Mouse (Mus musculus): Measurements from ENCODE around the gene Stag2.

The Stag2 gene

DNA sequence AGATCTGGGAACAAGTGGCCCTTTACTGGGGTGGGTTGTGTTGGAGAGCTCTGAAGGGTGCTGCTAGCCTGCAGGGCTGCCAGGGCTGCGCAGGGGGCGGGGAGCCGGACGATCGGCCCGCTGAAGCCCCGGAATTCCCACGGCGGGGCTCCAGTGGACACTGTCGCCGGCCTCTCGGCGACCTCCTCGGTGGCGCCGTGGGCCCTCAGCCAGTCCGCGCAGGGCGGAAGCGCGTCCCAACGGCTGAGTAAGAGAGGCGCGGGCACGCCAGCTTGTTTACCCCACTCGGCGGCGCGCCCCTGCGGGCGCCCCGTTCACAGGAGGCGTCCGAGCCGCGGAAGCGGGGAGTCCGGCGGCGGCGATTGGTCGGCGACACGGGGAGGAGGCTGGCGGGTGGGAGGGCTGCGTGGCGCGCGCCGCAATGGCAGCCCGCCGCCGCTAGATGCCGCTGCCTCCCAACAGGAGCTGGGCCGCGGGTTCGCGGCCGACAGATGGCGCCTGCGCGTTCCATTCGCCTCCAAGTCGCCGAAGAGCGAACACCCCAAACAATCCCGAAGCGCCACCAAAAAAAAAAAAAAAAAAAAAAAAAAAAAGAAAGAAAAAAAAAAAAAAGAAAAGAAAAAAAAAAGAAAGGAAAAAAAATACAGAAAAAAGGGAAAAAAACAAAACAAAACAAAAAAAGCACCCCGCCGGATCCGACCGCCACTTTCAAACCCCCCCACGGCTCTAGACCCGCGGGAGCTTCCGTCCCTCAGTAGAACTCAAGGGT lies at the start of gene Stag2:
TSS of gene Stag2 (plus strand) at position 530 of the 769 bp plus-strand sequence.
- DNase-seq (ENCODE audit: low spot score in 2 of 2) = peak; percentile 55 to 59

DNA sequence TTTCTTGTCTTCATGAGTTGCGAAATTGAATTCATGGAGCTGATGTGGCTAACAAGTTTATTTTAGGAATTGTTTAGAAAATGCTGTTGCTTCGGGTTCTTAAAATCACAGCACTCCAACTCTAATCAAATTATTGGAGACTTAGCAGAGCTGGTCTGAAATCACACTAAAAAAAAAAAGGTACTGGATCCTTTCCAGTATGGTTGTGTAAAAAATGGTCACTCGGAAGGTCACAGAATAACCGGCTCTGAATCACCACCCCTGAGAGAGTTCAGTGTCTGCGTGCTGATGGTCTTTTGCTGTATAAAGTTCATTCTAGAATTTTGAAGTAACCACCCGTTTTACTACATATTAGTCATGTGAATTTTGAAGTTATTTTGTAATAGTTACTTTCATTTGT lies 42.0 kb upstream of the Stag2 start:
- no peak for DNase-seq (ENCODE audit: low spot score in 2 of 2)

DNA sequence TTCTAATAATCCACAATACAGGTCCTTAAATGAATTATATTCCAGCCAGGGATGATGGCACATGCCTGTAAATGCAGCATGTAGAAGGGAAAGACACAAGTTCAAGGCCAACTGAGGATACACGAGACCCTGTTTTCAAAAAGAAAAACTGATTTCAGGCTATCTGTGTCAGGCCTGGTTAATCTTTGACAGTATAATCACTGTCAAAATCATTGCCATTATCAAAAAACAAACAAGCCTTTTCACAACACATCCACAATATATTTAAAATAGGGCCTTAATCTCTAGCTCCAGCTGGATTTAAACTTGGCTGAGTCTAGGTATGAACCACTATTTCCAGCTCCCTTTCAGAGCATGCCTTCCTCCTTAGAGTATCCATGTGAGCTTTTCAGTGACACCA lies 38.5 kb upstream of the Stag2 start:
- no peak for DNase-seq (ENCODE audit: low spot score in 2 of 2)

DNA sequence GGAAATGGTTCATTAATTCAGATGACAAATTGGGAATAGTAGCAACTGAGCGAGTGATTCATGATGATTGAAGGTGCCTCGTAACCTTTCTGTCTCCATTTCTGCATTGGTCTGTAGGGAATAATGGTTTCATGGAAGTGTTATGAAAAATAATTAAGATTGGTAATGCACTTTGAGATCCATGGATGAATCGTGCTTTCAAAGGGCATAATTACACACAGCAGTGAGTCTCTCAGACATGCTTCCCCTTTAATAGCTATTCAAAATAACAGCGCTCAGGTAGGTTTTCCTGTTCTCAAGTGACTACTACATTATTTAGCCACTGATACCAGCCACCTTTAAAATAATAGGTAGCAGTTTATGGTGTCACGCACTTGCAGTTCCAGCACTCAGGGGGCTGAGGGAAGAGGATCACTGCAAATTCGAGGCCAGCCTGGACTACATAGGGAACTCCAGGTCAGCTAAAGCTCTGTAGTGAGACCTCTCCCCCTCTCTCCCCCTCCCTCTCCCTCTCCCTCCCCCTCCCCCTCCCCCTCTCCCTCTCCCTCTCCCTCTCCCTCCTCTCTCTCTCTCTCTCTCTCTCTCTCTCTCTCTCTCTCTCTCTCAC lies 29.6 kb upstream of the Stag2 start:
- no peak for DNase-seq (ENCODE audit: low spot score in 2 of 2)

DNA sequence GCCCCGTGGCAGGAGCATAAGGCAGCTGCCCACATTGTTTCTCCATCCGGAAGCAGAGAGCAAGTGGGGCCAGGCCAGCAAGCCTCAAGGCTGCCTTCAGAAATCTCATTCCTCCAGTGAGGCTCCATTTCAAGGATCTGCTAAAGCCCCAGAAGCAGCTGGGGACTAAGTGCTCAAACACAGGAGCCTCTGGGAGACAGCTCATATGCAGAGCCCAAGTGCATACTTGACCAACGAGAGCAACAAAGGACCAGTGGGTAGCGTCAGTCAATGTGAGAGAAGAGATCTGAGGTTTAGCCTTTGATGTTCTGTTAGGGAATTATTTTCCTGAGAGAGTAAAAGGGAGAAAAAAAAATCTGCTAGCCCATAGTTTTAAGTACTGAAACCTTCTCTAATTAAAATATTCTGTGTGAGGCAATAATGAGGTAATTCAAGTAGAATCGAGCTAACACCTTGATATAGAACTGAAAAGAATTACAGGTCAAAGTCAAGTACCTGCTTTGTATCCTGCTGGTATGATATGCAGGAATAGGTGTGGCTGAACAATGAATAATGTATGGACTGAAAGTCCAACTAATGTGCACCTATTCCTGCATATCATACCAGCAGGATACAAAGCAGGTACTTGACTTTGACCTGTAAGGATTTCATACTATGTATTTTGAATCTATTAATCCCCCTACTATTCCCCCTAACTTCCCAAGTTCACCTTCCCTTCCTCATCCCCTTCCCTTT lies 24.0 kb upstream of the Stag2 start:
- no peak for DNase-seq (ENCODE audit: low spot score in 2 of 2)

DNA sequence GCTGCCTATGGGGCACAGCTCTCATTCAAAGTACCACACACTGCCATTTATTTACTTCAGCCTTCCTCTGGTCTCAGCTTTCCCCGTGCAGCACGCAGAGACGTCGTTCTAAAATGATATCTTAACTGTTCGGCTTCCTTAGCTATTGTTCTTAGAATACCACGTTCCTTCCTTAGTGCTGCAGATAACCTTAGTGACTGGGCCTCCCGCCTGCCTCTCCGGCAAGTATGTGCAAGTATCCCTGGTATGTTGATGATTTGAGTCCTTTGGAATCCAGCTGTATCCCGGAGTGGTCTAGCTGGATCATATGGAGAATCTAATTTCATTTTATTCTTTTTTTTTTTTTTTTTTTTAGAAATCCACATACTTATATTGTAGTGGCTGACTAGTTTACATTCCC lies 9.2 kb upstream of the Stag2 start:
- no peak for DNase-seq (ENCODE audit: low spot score in 2 of 2)

DNA sequence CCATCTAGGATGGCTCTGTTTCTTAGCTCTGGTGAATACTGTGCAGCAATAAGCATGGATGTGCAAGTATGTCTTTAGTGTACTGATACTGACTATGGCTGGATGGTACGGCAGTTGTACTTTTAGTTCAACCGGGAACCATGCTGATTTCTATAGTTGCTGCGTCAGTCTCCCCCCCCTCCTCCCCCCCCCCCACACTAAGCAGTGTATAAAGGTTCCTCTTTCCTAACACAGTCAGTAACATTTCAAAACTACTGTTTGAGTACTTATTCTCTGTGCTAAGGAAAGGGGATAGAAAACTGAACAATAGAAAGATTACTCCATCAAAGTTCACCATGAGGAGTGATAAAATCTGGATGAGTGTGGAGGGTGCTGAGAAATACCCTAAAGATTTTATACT lies 6.5 kb upstream of the Stag2 start:
- no peak for DNase-seq (ENCODE audit: low spot score in 2 of 2)

DNA sequence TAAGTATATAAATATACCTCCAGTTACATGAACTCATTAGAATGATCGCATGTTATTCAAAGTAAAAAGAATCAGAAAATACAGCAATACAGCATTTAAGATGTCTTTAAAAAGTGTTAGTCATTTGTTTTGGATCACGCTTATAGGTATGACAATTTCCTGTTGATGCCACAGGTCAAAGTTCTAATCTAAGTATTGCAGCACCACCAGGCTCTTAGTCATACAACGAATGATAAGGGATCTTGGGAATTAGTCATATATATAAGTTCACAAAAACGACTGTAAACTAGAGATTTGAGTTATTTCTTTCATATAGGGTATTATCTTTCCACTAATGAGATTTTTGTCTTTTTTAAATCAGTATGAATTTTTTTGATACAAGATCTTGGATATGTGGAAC lies 5.1 kb upstream of the Stag2 start:
- DNase-seq (ENCODE audit: low spot score in 2 of 2) = no peak

DNA sequence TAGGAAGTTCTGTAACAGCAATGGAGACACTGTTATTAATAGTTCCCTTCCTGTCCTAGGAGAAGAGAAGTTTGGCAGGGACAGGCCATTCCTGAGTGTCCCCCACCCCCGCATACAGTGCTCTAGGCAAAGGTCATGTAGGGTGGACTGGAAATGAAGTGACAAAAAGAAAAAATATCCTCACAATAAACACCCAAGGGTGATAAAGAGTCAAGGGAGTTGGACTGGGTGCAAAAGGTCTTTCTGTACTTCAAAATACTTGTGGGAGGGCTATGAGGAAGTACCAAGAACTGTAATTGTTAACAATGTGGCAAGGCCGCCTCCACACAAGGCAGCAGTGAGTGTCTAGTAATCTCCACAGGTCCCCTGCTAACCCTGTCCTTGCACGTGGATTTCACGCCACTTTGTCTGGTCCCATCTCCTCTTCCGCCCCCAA lies 1.1 kb upstream of the Stag2 start:
- no peak for DNase-seq (ENCODE audit: low spot score in 2 of 2)

DNA sequence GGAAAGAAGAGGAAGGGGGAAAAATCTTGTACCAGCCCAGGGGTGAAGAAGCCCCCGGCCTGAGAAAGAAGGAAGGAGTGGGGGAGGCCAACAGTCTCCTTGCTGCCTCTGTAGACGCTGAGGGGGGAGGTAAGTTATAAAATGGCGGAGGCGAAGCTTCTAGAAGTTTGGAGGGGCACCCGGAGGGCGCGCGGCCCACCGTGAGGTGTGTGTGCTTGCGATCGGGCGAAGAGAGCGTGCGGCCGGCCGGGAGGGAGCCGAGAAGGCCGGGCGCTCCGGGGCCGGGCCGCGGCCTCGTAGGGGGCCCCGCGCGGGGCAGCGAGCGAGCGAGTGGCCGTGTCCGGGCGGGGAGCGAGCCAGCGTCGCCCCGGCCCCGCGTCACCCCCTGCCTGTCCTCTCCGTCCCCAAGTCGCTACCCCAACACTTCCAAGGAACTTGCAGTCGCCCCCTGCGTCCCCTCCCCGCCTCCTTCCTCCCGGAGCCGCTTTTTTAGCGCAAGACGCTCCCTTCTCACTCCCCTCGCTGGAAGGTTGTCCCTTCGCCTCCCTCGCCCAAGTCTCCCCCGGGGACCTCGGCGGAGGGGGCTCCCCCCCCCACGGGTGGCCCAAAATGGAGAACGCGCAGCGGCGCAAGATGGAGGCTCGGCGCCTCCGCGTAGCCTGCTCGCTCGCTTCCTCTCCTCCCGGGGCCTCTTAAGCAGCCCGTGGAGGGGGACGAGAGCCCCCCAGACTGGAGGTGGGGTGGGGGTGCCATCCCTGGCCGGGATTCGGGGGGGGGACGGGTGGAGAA lies 634 bp downstream of the Stag2 start:
- DNase-seq (ENCODE audit: low spot score in 2 of 2) = peak; percentile 3 to 12

DNA sequence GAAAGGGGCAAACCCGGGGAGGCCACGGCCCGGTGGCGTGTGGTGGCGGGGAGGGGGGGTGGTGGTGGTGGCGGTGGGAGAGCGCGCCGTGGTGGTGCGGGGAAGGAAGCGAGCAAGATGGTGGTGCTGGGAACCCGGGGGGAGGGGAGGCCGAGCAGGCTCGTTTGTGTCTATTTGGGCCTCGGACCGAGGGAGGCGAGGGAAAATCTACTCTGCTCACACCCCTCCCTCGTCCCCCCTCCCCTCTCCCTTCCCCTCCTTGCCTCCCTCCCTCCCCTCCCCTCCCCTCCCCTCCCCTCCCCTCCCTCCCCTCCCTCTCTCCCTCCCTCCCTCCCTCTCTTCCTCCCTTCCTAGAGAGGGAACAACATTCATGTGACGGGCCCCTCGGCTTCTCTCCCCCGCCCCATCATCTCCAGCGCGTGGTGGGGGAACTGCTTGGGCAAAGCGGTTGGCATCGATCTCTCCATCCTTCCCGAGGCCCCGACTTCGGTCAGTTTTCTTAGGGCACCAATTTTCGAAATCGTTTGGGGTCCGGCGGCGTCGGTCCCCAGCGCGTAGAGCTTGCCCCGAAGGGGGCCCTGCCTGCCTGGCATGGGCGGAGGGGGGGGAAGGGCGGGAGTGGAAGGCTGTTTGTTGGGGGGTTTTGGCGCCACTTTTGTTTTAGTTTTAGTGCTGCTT lies 1.4 kb downstream of the Stag2 start:
- peak; percentile 46 to 57 for DNase-seq (ENCODE audit: low spot score in 2 of 2)

DNA sequence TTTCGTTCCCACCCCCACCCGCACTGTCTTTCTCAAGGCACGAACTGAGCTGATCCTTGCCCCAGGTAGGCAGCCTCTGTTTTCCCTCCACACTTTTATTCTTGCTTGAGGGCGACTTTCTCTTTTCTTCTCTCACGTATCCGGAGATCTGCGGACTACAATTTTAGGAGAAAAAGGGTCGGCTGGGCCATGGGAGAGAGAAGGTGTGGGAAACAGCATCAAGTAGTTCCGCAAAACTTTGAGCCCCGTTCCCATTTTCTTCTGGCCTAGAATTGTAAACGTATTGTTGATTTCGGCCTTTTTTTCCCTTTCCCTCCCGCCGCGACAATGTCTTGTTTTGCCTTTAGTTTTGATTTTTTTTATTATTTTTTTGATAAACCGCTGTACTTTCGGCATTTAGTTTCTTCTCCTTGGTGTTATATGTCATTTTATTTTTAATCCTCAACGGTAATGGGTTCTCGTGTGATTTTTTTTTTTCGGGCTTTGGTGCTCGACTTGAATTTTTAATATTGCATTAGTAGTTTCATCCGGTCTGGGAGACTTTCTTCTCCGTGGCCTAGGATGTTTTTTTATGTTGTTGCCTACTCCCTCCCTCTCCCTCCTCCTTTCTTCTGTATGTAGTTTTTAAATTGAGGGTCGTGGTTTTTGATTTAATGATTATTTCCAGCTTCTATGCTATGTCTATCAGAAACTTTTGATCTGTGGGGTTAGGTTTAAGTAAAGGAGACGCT lies 2.1 kb downstream of the Stag2 start:
- DNase-seq (ENCODE audit: low spot score in 2 of 2) = peak in 1 of 2 experiments; percentile 3

DNA sequence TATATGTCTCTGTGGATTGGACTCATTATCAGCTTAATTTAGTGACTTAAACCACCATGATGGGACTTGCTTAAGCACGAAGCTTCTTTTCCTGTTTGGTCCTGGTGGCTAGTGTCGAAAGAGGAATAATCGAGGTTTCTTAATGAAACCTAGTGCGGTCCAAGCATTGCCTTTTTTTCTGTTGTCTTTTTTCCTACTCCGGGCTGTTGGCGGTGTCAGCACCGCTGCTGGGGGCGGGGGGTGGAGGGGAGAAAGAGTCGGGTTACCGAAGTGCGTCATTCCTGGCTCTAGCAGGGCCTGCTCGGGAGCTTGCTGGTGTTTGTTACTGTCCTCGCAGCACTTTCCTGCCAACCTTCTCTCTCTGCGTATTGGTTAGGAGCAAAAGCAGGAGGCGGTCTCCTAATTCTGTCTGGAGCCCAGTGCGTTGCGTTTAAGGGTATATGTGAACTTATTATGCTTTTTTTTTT lies 2.8 kb downstream of the Stag2 start:
- DNase-seq (ENCODE audit: low spot score in 2 of 2) = peak; percentile 9 to 58

DNA sequence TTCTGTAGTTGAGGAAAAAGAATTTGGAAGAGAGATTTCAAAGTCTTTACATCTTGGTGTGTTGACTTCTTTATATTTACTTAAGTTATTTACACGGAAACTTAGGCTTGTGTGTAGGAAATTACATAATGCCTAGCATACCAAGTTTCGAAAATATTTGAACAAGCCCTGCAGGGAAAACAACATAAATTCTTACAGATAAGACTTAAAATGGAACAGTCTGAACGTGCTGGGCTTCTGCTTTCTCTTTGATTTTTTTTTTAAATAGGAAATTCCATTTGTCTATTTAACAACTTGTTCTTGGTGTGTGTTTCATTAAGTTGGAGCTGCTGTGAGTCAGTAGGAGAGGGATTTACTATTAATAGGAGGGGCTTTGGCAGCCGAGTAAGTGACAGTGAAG lies 3.9 kb downstream of the Stag2 start:
- DNase-seq (ENCODE audit: low spot score in 2 of 2) = no peak

DNA sequence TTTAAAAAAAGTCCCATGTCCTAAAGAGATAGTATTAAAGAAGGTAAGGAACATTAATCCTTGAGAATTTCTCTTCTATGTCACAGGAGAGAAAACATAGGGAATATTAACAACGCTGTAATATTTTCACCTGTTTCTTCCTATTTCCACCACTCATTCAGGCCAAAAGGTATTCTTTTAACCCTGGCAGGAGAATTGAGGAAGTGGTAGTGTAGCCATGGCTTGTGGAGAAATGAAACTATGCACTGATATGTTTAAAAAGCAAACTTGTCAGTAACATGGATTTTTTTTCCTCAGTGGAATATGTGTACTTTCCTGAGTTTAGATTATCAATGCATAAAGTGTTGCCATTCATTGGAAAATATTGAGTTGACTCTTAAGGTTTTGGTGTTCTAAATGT lies 16.3 kb downstream of the Stag2 start:
- no peak for DNase-seq (ENCODE audit: low spot score in 2 of 2)

DNA sequence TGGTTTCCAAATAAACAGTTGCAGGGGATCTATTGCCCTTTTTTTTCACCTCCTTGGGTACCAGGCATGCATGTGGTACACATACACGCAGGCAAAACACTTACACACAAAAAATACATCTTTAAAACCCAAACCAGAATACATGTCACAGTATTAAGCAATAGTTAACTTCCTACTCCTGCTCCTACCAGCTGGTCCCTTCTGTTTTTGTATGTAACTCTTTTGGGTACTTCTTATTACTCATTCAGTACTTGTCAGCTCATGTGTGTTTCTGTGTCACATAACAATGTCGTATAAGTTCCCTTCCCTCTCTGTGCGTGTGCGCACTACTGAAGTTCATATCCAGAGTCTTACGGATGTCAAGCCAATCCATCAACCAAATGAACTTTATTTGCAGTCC lies 21.7 kb downstream of the Stag2 start:
- no peak for DNase-seq (ENCODE audit: low spot score in 2 of 2)

DNA sequence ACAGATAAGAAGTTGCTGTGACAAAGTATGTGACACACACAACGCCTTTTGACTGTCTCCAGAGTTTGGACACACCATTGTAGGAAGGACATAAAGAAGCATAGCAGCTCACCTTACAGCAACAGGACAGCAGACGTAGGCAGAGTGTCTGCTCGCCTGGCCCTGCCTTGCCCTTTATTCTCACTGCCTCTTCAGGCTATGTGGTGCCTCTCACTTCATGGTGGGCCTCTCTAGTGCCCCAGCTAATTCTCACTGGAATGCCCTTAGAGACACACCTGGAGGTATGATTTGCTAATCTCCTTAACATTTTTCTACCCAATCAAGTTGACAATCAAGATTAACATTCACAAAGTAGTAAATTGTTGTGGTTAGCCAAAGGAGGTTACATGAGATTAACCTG lies 38.5 kb downstream of the Stag2 start:
- no peak for DNase-seq (ENCODE audit: low spot score in 2 of 2)

DNA sequence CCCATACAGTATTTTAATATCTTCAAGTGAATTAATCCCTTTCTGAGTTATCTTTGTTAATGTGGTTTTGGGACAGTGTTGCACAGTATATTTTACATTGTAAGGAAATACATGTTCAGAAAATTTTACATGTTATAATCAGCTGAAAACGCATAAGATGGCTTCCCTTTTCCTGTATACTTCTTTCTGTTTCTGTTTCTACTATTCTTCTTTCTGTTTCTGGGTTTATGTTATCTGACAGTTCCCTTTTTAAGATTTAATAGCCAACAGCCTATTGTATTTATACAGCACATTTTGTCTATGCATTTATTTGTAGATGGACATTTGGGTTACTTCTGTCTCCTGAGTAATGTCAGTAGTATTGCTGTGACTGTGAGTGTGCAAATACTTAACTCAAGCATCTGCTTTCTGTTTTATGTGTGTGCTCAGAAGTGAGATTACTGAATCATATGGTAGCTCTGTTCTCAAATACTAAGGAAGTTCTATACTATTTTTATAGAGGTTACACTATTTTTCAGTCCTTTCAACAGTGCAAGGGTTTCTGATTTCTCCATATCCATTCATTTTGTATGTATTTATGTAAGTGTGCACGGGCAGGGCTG lies 39.8 kb downstream of the Stag2 start:
- no peak for DNase-seq (ENCODE audit: low spot score in 2 of 2)

DNA sequence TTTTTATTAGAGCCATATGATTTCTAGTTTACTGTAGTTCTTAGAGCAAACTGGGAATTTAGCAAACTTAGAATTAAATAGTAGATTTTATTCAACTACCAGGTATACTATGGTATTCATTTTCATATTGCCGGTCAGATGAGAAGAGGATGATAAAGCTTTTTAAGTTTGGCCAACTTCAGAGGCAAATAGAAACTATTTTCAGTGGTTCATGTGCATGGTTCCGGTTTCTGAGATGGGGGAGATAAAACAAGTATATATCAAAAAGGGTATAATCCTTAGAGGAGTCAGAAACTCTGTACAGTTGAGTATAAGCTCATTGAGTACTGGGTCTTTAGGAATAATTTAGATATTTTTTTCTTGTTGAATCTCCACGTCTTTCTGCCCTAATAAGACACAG lies 45.5 kb downstream of the Stag2 start:
- DNase-seq (ENCODE audit: low spot score in 2 of 2) = no peak

DNA sequence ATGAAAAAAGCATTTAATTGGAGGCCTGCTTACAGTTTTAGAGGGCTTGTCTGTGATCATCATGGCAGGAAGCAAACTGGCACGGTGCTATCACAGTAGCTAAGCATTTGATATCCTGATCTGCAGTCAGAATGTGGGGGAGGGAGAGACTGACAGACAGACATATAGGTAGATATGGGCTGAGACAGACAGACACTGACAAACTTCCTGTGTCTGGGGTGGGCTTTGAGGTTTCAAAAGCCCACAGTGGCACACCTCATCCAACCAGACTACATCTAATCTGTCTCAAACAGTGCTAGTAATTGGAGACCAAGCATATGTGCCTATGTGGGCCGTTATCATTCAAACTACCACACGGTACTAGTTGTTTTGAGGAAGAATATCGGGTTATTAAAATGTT lies 53.4 kb downstream of the Stag2 start:
- DNase-seq (ENCODE audit: low spot score in 2 of 2) = no peak
